Mouse (Mus musculus) E14TG2a.4 (cell line): ENCODE results near the gene Plcl1.

Experiments
- CTCF ChIP-seq: conservative IDR thresholded peaks from 2 replicates; pipeline ENCODE4 v1.5.1; 2014; ENCODE audit warnings: low read length
- NANOG ChIP-seq: IDR thresholded peaks from 2 replicates; pipeline ENCODE4 v1.6.1; 2014; ENCODE audit warnings: borderline replicate concordance, low read length, mixed read lengths
- POU5F1 ChIP-seq: IDR thresholded peaks from 2 replicates; pipeline ENCODE4 v1.6.1; 2014; ENCODE audit warnings: low read length, borderline replicate concordance

- TF ChIP-seq CTCF (no peak), NANOG (no peak), POU5F1 (no peak)
Observed at GRCm38 (mm10) chr1:55792817-55793216, 387.1 kb downstream of the Plcl1 start.
